Mouse (Mus musculus) heart, postnatal 36 days (tissue): ENCODE measurements around the gene Sptbn4. TPM values are rescaled to one million over a fixed set of nuclear protein-coding genes. Genes with fewer than 3 reads are reported as not detected.

Experiments used
- DNase-seq, 2 experiments: peaks; one replicate each; pipeline ENCODE4 v3.0.0; 2021 to 2022
- intact Hi-C: fragments of 180-260 bp; cut with DNase I; formaldehyde crosslinking; loops from one replicate; pipeline ENCODE4 v1.15.1; 2025
- total RNA-seq, 2 experiments: library from RNA; stranded (reverse); gene quantifications; 2 replicates each; pipeline ENCODE4 v1.2.3; 2021

The Sptbn4 gene
- total RNA-seq, 2 experiments from 2014 or later: 0.22 to 0.41 TPM

DNA sequence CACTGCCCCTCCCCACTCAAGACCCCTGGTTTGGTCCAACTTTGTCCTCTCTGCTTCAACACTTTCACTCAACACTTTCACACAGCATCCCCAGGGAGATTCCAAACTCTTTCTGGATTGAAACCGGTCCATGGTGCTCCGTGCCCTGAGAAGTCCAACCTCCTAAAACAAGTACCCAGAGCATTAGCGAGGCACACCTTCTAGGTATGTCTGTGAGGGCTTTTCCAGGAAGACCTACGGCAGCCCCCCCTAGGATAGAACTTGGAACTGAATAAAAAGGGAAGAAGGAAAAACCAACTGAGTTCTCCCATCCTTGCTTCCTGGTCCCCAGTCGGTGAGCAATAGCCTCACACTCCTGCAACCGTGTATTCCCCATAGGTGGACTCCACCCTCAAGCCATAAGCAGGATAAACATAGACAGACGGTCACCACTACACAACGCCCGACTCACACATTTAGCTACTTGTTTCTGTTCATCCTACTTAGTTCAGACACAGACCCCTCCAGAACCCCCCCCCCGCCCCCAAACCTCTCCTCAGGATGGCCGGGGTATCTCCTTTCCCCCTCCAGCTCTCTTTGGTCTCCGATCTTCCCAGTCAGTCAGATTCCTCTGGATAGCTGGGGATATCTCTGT lies 135.7 kb downstream of the Sptbn4 start:
- intact Hi-C loops: no loop called here

GRCm38 (mm10) chr7:27310996-27311535 lies 136.4 kb downstream of the Sptbn4 start:
- intact Hi-C loops: no loop called here
- DNase-seq: no peak

More for the DNA sequence above, 135.7 kb downstream of the Sptbn4 start:
- no peak for DNase-seq

- peak; percentile 57 to 64 for DNase-seq
- intact Hi-C loops: no loop called here
These were observed 137.2 kb downstream of the Sptbn4 start for GRCm38 (mm10) chr7:27310306-27310705.

DNA sequence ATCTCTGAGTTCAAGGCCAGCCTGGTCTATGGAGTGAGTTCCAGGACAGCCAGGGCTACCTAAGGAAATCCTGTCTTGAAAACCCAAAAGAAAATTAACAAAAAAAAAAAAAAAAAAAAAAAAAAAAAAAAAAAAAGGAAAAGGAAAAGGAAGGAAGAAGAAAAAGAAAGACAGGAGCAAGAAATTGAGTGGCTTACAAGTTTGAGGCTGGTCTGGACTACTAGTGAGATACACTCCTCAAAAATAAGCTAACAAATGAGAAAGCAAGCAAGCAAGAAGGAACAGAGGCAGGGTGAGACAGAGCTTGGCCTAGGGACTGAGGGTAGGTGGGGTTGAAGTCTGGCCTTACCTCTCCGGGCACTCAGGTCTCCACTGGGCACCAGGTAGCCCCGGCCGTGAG lies 137.7 kb downstream of the Sptbn4 start:
- DNase-seq: no peak
- intact Hi-C loops: no loop called here

DNA sequence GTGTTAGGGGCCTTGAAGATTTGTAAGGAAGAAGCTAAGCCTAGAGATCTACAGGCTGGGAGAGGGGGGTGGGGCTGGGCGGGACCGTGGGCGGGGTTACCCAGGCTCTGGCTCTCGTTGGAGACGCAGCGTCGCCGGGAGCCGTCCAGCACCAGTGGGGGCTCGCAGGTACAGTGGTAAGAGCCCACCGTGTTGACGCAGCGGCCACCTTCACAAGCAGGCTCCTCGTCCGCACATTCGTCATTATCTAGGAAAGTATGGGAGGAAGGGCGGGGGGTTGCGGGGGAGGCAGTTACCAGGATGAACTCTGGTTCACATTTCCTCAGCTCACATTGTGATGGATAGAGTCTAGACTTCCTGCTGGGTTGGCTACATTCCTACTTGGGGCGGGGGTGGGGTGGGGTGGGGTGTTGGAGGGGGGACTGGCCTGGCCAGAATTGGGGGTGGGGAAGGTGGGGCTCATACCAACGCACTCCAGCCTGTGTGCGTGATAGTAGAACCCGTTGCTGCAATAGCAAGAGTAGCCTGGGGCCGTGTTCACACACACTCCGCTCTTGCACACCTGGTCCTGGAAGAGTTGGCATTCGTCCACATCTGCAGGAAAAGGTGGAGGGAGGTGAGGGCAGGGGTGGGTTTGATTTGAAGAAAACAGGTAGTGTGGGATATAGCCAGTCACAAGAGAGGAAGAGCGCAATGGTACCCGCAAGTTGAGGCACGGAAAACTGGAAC lies 138.5 kb downstream of the Sptbn4 start:
- DNase-seq: peak in 1 of 2 experiments; percentile 32
- intact Hi-C loops: no loop called here

DNA sequence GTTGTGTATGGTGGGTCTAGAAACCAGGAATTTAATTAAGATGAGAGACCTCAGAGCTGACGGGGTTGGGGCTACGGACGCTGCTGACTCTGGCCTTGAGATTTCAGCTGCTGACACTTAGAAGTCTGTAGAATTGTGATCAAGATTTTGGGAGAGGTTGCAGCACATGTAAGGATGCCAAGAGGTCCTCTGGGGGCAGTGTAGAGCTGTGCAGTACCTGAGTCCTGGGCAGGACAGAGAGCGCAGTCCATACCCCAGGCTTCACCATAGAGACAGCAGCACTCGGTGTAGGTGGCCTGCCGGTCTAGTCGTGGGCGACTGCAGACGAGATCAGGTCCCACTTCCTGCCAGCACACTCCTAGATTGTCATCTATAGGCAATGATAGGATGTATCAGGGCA lies 139.9 kb downstream of the Sptbn4 start:
- intact Hi-C loops: no loop called here
- no peak for DNase-seq

Other genes starting within 250 kb of the Sptbn4 start
- 1 to 10 TPM; 5.1 to 5.6 TPM for gene Itpkc, start 219.0 kb downstream of the Sptbn4 start, total RNA-seq
- gene Coq8b, start 214.7 kb downstream of the Sptbn4 start, total RNA-seq: 10 to 100 TPM in 1 of 2 experiments, 1 to 10 TPM in 1; 8.8 to 11.2 TPM
- gene Numbl, start 189.3 kb downstream of the Sptbn4 start, total RNA-seq: 1 to 10 TPM; 5.7 to 6.1 TPM
- gene Ltbp4, start 110.0 kb downstream of the Sptbn4 start, total RNA-seq: 100 to 1,000 TPM; 207 to 236 TPM
- gene Shkbp1, start 91.7 kb downstream of the Sptbn4 start, total RNA-seq: 1 to 10 TPM; 6.5 to 7.5 TPM
- not detected for gene Gm20479, start 90.3 kb downstream of the Sptbn4 start, total RNA-seq
- 10 to 100 TPM; 29.9 to 31.8 TPM for gene Blvrb, start 292 bp upstream of the Sptbn4 start, total RNA-seq
- gene Sertad3, start 26.1 kb upstream of the Sptbn4 start, total RNA-seq: 1 to 10 TPM; 8.3 to 8.4 TPM
- 10 to 100 TPM in 1 of 2 experiments, 1 to 10 TPM in 1; 9.5 to 11.5 TPM for gene Sertad1, start 39.2 kb upstream of the Sptbn4 start, total RNA-seq
- under 1 TPM; 0.95 to 0.97 TPM for gene Prx, start 51.6 kb upstream of the Sptbn4 start, total RNA-seq
- under 1 TPM; 0.14 to 0.17 TPM for gene Hipk4, start 75.6 kb upstream of the Sptbn4 start, total RNA-seq
- gene Pld3, start 105.5 kb upstream of the Sptbn4 start, total RNA-seq: 10 to 100 TPM; 26.0 to 29.0 TPM
- 10 to 100 TPM; 67.6 to 69.0 TPM for gene 2310022A10Rik, start 105.5 kb upstream of the Sptbn4 start, total RNA-seq
- 100 to 1,000 TPM; 172 to 194 TPM for gene Akt2, start 143.9 kb upstream of the Sptbn4 start, total RNA-seq
- not detected for gene Ttc9b, start 206.2 kb upstream of the Sptbn4 start, total RNA-seq
- 10 to 100 TPM; 20.6 to 23.1 TPM for gene Map3k10, start 226.9 kb upstream of the Sptbn4 start, total RNA-seq
- under 1 TPM; 0.44 to 0.60 TPM for gene Zfp607b, start 241.7 kb upstream of the Sptbn4 start, total RNA-seq